Mouse (Mus musculus) cortical plate, adult 2 months (tissue): ENCODE measurements at regions not wholly inside any gene's neighbourhood (a gene's known extent, or its start where the extent isn't known, plus 50 kb on each side); places are given as distances from the start of the nearest gene placed in this dataset.

ENCODE experiments used
- CTCF ChIP-seq: fragments of 200-500 bp; IDR thresholded peaks from 2 replicates; pipeline ENCODE4 v1.5.1; 2011; ENCODE audit warnings: mild to moderate bottlenecking, control low read depth, low read length; ENCODE audit not compliant: insufficient read depth; ENCODE audit errors: extremely low read depth
- POLR2A ChIP-seq: fragments of 200-500 bp; IDR thresholded peaks from 2 replicates; pipeline ENCODE4 v1.6.1; 2011; ENCODE audit warnings: mild to moderate bottlenecking, low read length, control low read depth; ENCODE audit not compliant: insufficient read depth; ENCODE audit errors: extremely low read depth

GRCm38 (mm10) chr9:47081407-47081806, 82.9 kb downstream of the Gm4791 start:
- no peak for TF ChIP-seq POLR2A
- no peak for TF ChIP-seq CTCF
